Mouse (Mus musculus): ENCODE measurements around the gene St6gal1. TPM values are rescaled to one million over a fixed set of nuclear protein-coding genes. Genes with fewer than 3 reads are reported as not detected.

Gene St6gal1
- polyA plus RNA-seq, 2 experiments, result 10.5 to 10.6 TPM

DNA sequence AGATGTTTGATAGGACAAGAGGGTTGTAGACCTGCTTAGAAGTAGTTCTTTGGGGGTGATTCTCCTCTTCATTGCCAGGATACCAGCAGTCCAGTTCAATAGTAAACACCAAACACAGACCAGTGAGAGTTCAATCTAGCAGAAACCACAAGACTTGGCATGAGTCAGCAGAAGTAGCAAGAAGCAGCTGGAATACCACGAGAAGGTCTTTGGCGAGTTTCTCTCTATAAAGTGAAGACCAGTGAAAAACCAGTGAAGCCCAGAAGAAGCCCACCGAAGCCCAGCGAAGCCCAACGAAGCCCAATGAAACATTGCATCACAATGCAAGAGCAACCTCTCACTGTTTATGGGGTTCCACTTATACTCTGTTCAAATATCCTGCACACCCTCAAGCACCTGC lies 173.4 kb downstream of the St6gal1 start:
- Histone ChIP-seq H3K4me1 (replicated peaks; ENCODE audit: control insufficient read depth in 2 of 2, insufficient read depth in 2 of 2, low read length in 1 of 2) (peaks cover 0 to 9% of the 10 kb centered on the region in 2 experiments; a peak in 3 of 4 replicates), H3K36me3 (replicated peaks; ENCODE audit: control insufficient read depth, insufficient read depth, low read depth) (no peaks in the 10 kb centered on the region), H3K27ac (no peak overlapping the region), H3K9me3 (ENCODE audit: control insufficient read depth, low read length) (no peaks in the 10 kb centered on the region), H3K4me2 (ENCODE audit: low read depth) (no peak overlapping the region), H3K9ac (replicated peaks) (no peak overlapping the region), H3K4me3 (ENCODE audit: insufficient read depth in 1 of 2, low read depth in 2 of 2, low read length in 2 of 2) (no peak overlapping the region), H3K27me3 (ENCODE audit: control insufficient read depth, insufficient read depth, low read length) (no peaks in the 10 kb centered on the region)
- no peak for TF ChIP-seq CTCF (IDR thresholded peaks at IDR 0.05; ENCODE audit: low read depth)
- ATAC-seq (ENCODE audit: insufficient read depth) (no peak), DNase-seq (ENCODE audit: low read depth in 3 of 3, low spot score in 3 of 3) (no peak)
- WGBS (ENCODE audit: insufficient replicate concordance), result 55% methylated on average over 5 of the region's 5 CpGs

- ATAC-seq (ENCODE audit: insufficient read depth), result peak; percentile 28; the same call in 1 of the 2 replicates
- DNase-seq (ENCODE audit: low read depth in 3 of 3, low spot score in 3 of 3), result no peak
- 2% methylated on average over 4 of the region's 4 CpGs for WGBS (ENCODE audit: insufficient replicate concordance)
Observed at GRCm38 (mm10) chr16:23401463-23401862, 176.9 kb downstream of the St6gal1 start.

GRCm38 (mm10) chr16:23401959-23402358 lies 177.4 kb downstream of the St6gal1 start:
- H3K36me3 ChIP-seq (replicated peaks; ENCODE audit: control insufficient read depth, insufficient read depth, low read depth), result no peaks in the 10 kb centered on the region
- H3K4me2 ChIP-seq (ENCODE audit: low read depth), result no peak overlapping the region
- 40% methylated on average over 3 of the region's 3 CpGs for WGBS (ENCODE audit: insufficient replicate concordance)
- no peak overlapping the region for H3K27ac ChIP-seq
- no peak for TF ChIP-seq EP300 (IDR thresholded peaks at IDR 0.05; ENCODE audit: low read depth)
- no peak for TF ChIP-seq CTCF (IDR thresholded peaks at IDR 0.05; ENCODE audit: low read depth)
- H3K4me1 ChIP-seq (replicated peaks; ENCODE audit: control insufficient read depth in 2 of 2, insufficient read depth in 2 of 2, low read length in 1 of 2), result peaks cover 0 to 9% of the 10 kb centered on the region in 2 experiments; a peak in 3 of 4 replicates
- H3K9ac ChIP-seq (replicated peaks), result no peak overlapping the region
- ATAC-seq (ENCODE audit: insufficient read depth), result no peak
- no peaks in the 10 kb centered on the region for H3K27me3 ChIP-seq (ENCODE audit: control insufficient read depth, insufficient read depth, low read length)
- no peak for DNase-seq (ENCODE audit: low read depth in 3 of 3, low spot score in 3 of 3)
- H3K4me3 ChIP-seq (ENCODE audit: insufficient read depth in 1 of 2, low read depth in 2 of 2, low read length in 2 of 2), result no peak overlapping the region
- H3K9me3 ChIP-seq (ENCODE audit: control insufficient read depth, low read length), result no peaks in the 10 kb centered on the region

More at GRCm38 (mm10) chr16:23401463-23401862, 176.9 kb downstream of the St6gal1 start:
- Histone ChIP-seq H3K9ac (replicated peaks) (no peak overlapping the region), H3K27me3 (ENCODE audit: control insufficient read depth, insufficient read depth, low read length) (no peaks in the 10 kb centered on the region), H3K9me3 (ENCODE audit: control insufficient read depth, low read length) (no peaks in the 10 kb centered on the region), H3K4me3 (ENCODE audit: insufficient read depth in 1 of 2, low read depth in 2 of 2, low read length in 2 of 2) (no peak overlapping the region), H3K4me1 (replicated peaks; ENCODE audit: control insufficient read depth in 2 of 2, insufficient read depth in 2 of 2, low read length in 1 of 2) (peaks cover 0 to 9% of the 10 kb centered on the region in 2 experiments; a peak in 3 of 4 replicates), H3K36me3 (replicated peaks; ENCODE audit: control insufficient read depth, insufficient read depth, low read depth) (no peaks in the 10 kb centered on the region), H3K4me2 (ENCODE audit: low read depth) (no peak overlapping the region), H3K27ac (no peak overlapping the region)
- TF ChIP-seq CTCF (IDR thresholded peaks at IDR 0.05; ENCODE audit: low read depth), result no peak
- no peak for TF ChIP-seq EP300 (IDR thresholded peaks at IDR 0.05; ENCODE audit: low read depth)

- peak in 2 of 3 experiments; percentile 16 to 23 for DNase-seq (ENCODE audit: low read depth in 3 of 3, low spot score in 3 of 3)
- Histone ChIP-seq H3K4me2 (ENCODE audit: low read depth) (no peak overlapping the region), H3K4me1 (replicated peaks; ENCODE audit: control insufficient read depth in 2 of 2, insufficient read depth in 2 of 2, low read length in 1 of 2) (peaks cover 0 to 9% of the 10 kb centered on the region in 2 experiments; a peak in 3 of 4 replicates), H3K9me3 (ENCODE audit: control insufficient read depth, low read length) (no peaks in the 10 kb centered on the region), H3K27me3 (ENCODE audit: control insufficient read depth, insufficient read depth, low read length) (no peaks in the 10 kb centered on the region), H3K4me3 (ENCODE audit: insufficient read depth in 1 of 2, low read depth in 2 of 2, low read length in 2 of 2) (no peak overlapping the region), H3K27ac (no peak overlapping the region), H3K9ac (replicated peaks) (no peak overlapping the region), H3K36me3 (replicated peaks; ENCODE audit: control insufficient read depth, insufficient read depth, low read depth) (no peaks in the 10 kb centered on the region)
- ATAC-seq (ENCODE audit: insufficient read depth), result no peak
- TF ChIP-seq CTCF (IDR thresholded peaks at IDR 0.05; ENCODE audit: low read depth), result peak; percentile 71
- TF ChIP-seq EP300 (IDR thresholded peaks at IDR 0.05; ENCODE audit: low read depth), result no peak
- WGBS (ENCODE audit: insufficient replicate concordance), result 40% methylated on average over 8 of the region's 8 CpGs
Observed at GRCm38 (mm10) chr16:23403008-23403755, 178.6 kb downstream of the St6gal1 start.

Other genes with a start within 250 kb of the St6gal1 start
- gene Kng2, start 195.3 kb upstream of the St6gal1 start, polyA plus RNA-seq (2012; rRNA removed), result 7.9 and 13.3 TPM in 2 replicates
- gene Kng2, start 195.3 kb upstream of the St6gal1 start, polyA plus RNA-seq (2014; fragmentation: Nextera tagmentation; extraction: Ambion mirVana), result 27.6 and 27.7 TPM in 2 replicates
- gene Kng1, start 166.9 kb upstream of the St6gal1 start, polyA plus RNA-seq (2012; rRNA removed), result 162 and 225 TPM in 2 replicates
- gene Kng1, start 166.9 kb upstream of the St6gal1 start, polyA plus RNA-seq (2014; fragmentation: Nextera tagmentation; extraction: Ambion mirVana), result 513 and 583 TPM in 2 replicates
- gene Eif4a2, start 117.3 kb upstream of the St6gal1 start, polyA plus RNA-seq (2012; rRNA removed), result 111 and 159 TPM in 2 replicates
- 55.9 and 66.5 TPM in 2 replicates for gene Eif4a2, start 117.3 kb upstream of the St6gal1 start, polyA plus RNA-seq (2014; fragmentation: Nextera tagmentation; extraction: Ambion mirVana)
- 6.5 and 17.1 TPM in 2 replicates for gene Rfc4, start 97.0 kb upstream of the St6gal1 start, polyA plus RNA-seq (2012; rRNA removed)
- 177 and 178 TPM in 2 replicates for gene Rfc4, start 97.0 kb upstream of the St6gal1 start, polyA plus RNA-seq (2014; fragmentation: Nextera tagmentation; extraction: Ambion mirVana)
- gene Adipoq, start 78.2 kb upstream of the St6gal1 start, polyA plus RNA-seq (2012; rRNA removed), result not detected in 2 replicates
- gene Adipoq, start 78.2 kb upstream of the St6gal1 start, polyA plus RNA-seq (2014; fragmentation: Nextera tagmentation; extraction: Ambion mirVana), result not detected in 2 replicates
- not detected in 2 replicates for gene Rtp1, start 204.4 kb downstream of the St6gal1 start, polyA plus RNA-seq (2012; rRNA removed)
- gene Rtp1, start 204.4 kb downstream of the St6gal1 start, polyA plus RNA-seq (2014; fragmentation: Nextera tagmentation; extraction: Ambion mirVana), result not detected in 2 replicates